Mouse (Mus musculus): ENCODE data around the gene Prr15. TPM values are rescaled to one million over a fixed set of nuclear protein-coding genes. Genes with fewer than 3 reads are reported as not detected.

Prr15 gene
- polyA plus RNA-seq, 1 experiment from 2014 or later, result 9.5 TPM

GRCm38 (mm10) chr6:54305777-54306176 is 19.9 kb upstream of the Prr15 start:
- ATAC-seq (ENCODE audit: insufficient read depth, low FRiP score, low read depth), result no peak
- Histone ChIP-seq H3K4me2 (no peak overlapping the region), H3K27me3 (replicated peaks) (no peaks in the 10 kb centered on the region)

GRCm38 (mm10) chr6:54313071-54313470 is 12.6 kb upstream of the Prr15 start:
- 76% methylated on average over 2 of the region's 2 CpGs for WGBS
- Histone ChIP-seq H3K4me3 (replicated peaks) (no peak overlapping the region), H3K4me2 (no peak overlapping the region), H3K4me1 (no peaks in the 10 kb centered on the region), H3K27me3 (replicated peaks) (no peaks in the 10 kb centered on the region), H3K9me3 (no peaks in the 10 kb centered on the region), H3K36me3 (no peaks in the 10 kb centered on the region), H3K27ac (no peak overlapping the region), H3K9ac (no peak overlapping the region)
- ATAC-seq (ENCODE audit: insufficient read depth, low FRiP score, low read depth), result no peak

More at GRCm38 (mm10) chr6:54305777-54306176, 19.9 kb upstream of the Prr15 start:
- Histone ChIP-seq H3K27ac (no peak overlapping the region), H3K36me3 (0 out of 2 replicates have a peak, but pooled peaks cover under 1% of the 10 kb centered on the region), H3K9me3 (no peaks in the 10 kb centered on the region), H3K4me3 (replicated peaks) (no peak overlapping the region), H3K9ac (no peak overlapping the region), H3K4me1 (no peaks in the 10 kb centered on the region)
- 62% methylated on average over 1 of the region's 1 CpGs for WGBS

GRCm38 (mm10) chr6:54318618-54319017 is 7.0 kb upstream of the Prr15 start:
- Histone ChIP-seq H3K27ac (no peak overlapping the region), H3K27me3 (replicated peaks) (no peaks in the 10 kb centered on the region), H3K9ac (no peak overlapping the region), H3K4me2 (no peak overlapping the region), H3K4me1 (no peaks in the 10 kb centered on the region), H3K36me3 (no peaks in the 10 kb centered on the region), H3K4me3 (replicated peaks) (no peak overlapping the region), H3K9me3 (no peaks in the 10 kb centered on the region)
- ATAC-seq (ENCODE audit: insufficient read depth, low FRiP score, low read depth), result no peak
- WGBS, result 86% methylated on average over 9 of the region's 9 CpGs

- ATAC-seq (ENCODE audit: insufficient read depth, low FRiP score, low read depth), result no peak
- no peaks in the 10 kb centered on the region for H3K27me3 ChIP-seq (replicated peaks)
- no peaks in the 10 kb centered on the region for H3K9me3 ChIP-seq
- no peaks in the 10 kb centered on the region for H3K4me1 ChIP-seq
- 72% methylated on average over 3 of the region's 3 CpGs for WGBS
- no peaks in the 10 kb centered on the region for H3K36me3 ChIP-seq
- no peak overlapping the region for H3K4me2 ChIP-seq
- no peak overlapping the region for H3K9ac ChIP-seq
- no peak overlapping the region for H3K27ac ChIP-seq
- no peak overlapping the region for H3K4me3 ChIP-seq (replicated peaks)
These were observed 6.4 kb upstream of the Prr15 start for GRCm38 (mm10) chr6:54319198-54319597.

- Histone ChIP-seq H3K4me2 (no peak overlapping the region), H3K27me3 (replicated peaks) (no peaks in the 10 kb centered on the region), H3K9ac (no peak overlapping the region), H3K4me1 (no peaks in the 10 kb centered on the region), H3K4me3 (replicated peaks) (no peak overlapping the region), H3K9me3 (no peaks in the 10 kb centered on the region), H3K36me3 (no peaks in the 10 kb centered on the region), H3K27ac (no peak overlapping the region)
- 75% methylated on average over 1 of the region's 1 CpGs for WGBS
- ATAC-seq (ENCODE audit: insufficient read depth, low FRiP score, low read depth), result no peak
These were observed 5.4 kb upstream of the Prr15 start for GRCm38 (mm10) chr6:54320236-54320635.

DNA sequence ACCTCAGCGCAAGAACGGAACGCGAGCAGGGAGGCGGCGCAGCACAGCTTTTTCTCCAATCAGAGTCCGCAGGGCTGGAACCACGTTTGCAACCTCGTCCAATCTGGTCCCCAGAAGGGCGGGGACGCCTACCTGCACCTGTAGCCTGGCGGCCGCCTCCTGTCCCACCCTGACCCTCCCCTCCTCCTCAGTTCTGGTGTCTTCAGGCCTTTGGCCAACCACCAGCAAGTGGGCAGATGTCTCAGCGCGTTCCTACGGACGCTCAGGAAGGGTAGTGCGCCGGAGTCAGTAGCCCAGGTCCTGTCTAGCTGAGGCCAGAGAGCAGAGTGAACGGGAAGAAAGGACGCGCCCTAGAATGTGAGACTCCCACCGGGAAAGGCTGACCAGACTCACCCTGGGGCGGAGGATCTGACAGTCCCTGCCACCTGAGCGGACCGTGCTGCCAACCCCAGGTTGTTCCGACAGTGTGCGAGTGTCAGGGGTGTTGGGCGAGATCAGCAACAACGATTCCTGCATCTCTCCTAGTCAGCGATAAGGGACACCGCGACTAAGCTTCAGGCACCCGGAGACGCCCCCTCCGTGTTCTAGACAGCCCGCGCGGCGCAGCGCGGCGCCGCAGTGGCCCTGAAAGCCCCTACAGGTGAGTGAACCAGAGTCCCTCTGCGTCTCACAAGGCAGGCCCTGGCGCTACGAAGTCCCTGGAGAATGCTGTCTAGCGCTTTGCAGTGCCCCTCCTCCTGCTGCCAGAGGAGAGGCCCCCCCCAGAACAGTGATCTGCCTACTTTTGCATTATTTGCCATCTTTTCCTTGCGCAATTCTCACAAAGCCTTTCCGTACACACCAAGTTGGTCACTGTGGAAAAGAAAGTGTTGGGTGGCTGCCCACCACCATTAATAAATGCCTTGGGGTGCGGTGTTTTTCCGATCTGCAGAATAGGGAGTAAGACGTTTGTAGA is 1.3 kb downstream of the Prr15 start:
- peak; percentile 87 for ATAC-seq (ENCODE audit: insufficient read depth, low FRiP score, low read depth)
- WGBS, result under 1% methylated on average over 53 of the region's 53 CpGs
- Histone ChIP-seq H3K27me3 (replicated peaks) (peaks cover 13% of the 10 kb centered on the region; the same call in 1 of the 2 replicates), H3K36me3 (no peaks in the 10 kb centered on the region), H3K4me3 (replicated peaks) (peak overlapping the region; percentile 54), H3K4me2 (peak overlapping the region; percentile 99), H3K27ac (peak overlapping the region; percentile 44), H3K4me1 (0 out of 2 replicates have a peak, but pooled peaks cover 18% of the 10 kb centered on the region), H3K9ac (peak overlapping the region; percentile 20; the same call in 1 of the 2 replicates), H3K9me3 (no peaks in the 10 kb centered on the region)

DNA sequence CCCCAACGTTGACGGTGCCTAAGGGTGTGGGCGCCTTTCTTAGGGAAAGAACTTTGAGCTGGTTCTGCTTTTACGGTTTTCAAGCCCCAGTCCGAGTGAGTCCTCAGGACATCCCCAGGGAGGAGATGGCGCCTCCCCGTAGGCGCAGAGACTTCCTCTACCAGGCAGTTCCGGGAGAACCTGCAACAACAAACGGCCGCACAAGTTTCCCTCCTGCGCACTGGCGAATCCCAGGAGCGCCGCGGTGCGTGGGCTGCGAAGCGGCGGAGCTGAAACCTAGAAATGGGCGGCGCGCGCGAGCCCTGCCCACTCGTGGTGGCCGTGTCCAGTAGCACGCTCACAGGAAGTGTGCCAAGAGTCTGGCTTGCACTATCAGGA is 2.0 kb downstream of the Prr15 start:
- no peaks in the 10 kb centered on the region for H3K9me3 ChIP-seq
- peak overlapping the region; percentile 99 for H3K4me2 ChIP-seq
- H3K36me3 ChIP-seq, result no peaks in the 10 kb centered on the region
- WGBS, result 1% methylated on average over 28 of the region's 28 CpGs
- H3K4me3 ChIP-seq (replicated peaks), result peak overlapping the region; percentile 54
- peak overlapping the region; percentile 44 for H3K27ac ChIP-seq
- peak overlapping the region; percentile 20; the same call in 1 of the 2 replicates for H3K9ac ChIP-seq
- 0 out of 2 replicates have a peak, but pooled peaks cover 18% of the 10 kb centered on the region for H3K4me1 ChIP-seq
- peaks cover 13% of the 10 kb centered on the region; the same call in 1 of the 2 replicates for H3K27me3 ChIP-seq (replicated peaks)
- ATAC-seq (ENCODE audit: insufficient read depth, low FRiP score, low read depth), result no peak

- no peak overlapping the region for H3K4me2 ChIP-seq
- no peak overlapping the region for H3K27ac ChIP-seq
These were observed 3.1 kb downstream of the Prr15 start for GRCm38 (mm10) chr6:54328783-54329182.

GRCm38 (mm10) chr6:54329598-54329997 is 4.0 kb downstream of the Prr15 start:
- no peak overlapping the region for H3K4me3 ChIP-seq (replicated peaks)
- no peaks in the 10 kb centered on the region for H3K36me3 ChIP-seq
- H3K27ac ChIP-seq, result 0 out of 2 replicates have a peak overlapping the region, but pooled peaks have one; percentile 2
- WGBS, result 76% methylated on average over 3 of the region's 3 CpGs
- H3K27me3 ChIP-seq (replicated peaks), result peaks cover 13% of the 10 kb centered on the region; the same call in 1 of the 2 replicates
- H3K4me2 ChIP-seq, result no peak overlapping the region
- 0 out of 2 replicates have a peak, but pooled peaks cover 18% of the 10 kb centered on the region for H3K4me1 ChIP-seq
- ATAC-seq (ENCODE audit: insufficient read depth, low FRiP score, low read depth), result no peak
- no peaks in the 10 kb centered on the region for H3K9me3 ChIP-seq
- no peak overlapping the region for H3K9ac ChIP-seq

More at GRCm38 (mm10) chr6:54328783-54329182, 3.1 kb downstream of the Prr15 start:
- no peak overlapping the region for H3K4me3 ChIP-seq (replicated peaks)
- H3K4me1 ChIP-seq, result 0 out of 2 replicates have a peak, but pooled peaks cover 18% of the 10 kb centered on the region
- H3K36me3 ChIP-seq, result no peaks in the 10 kb centered on the region
- H3K27me3 ChIP-seq (replicated peaks), result peaks cover 13% of the 10 kb centered on the region; the same call in 1 of the 2 replicates
- ATAC-seq (ENCODE audit: insufficient read depth, low FRiP score, low read depth), result no peak
- WGBS, result 89% methylated on average over 5 of the region's 5 CpGs
- no peak overlapping the region for H3K9ac ChIP-seq
- H3K9me3 ChIP-seq, result no peaks in the 10 kb centered on the region

DNA sequence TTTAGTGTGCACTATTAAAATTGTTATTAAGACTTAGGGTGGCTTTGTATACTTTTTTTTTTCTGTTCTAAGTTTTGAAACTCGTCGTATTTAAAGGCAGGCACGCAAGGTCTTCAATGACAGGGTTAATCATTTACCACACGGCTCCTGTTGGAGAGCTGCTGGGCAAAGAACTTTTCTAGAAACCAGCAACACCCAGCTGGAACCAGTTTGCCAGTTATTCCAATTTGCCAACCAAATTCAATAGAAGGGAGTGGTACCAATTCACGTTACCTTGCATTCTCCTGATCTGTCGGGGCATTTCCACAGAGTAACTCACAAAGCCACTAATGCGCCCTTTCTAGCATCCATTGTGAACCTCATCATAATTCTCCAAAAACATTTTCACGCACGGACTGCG is 4.5 kb downstream of the Prr15 start:
- Histone ChIP-seq H3K36me3 (no peaks in the 10 kb centered on the region), H3K9me3 (no peaks in the 10 kb centered on the region), H3K4me3 (replicated peaks) (no peak overlapping the region), H3K4me1 (0 out of 2 replicates have a peak, but pooled peaks cover 18% of the 10 kb centered on the region), H3K4me2 (no peak overlapping the region), H3K27me3 (replicated peaks) (peaks cover 13% of the 10 kb centered on the region; the same call in 1 of the 2 replicates), H3K9ac (no peak overlapping the region), H3K27ac (0 out of 2 replicates have a peak overlapping the region, but pooled peaks have one; percentile 2)
- 67% methylated on average over 10 of the region's 10 CpGs for WGBS
- ATAC-seq (ENCODE audit: insufficient read depth, low FRiP score, low read depth), result no peak

DNA sequence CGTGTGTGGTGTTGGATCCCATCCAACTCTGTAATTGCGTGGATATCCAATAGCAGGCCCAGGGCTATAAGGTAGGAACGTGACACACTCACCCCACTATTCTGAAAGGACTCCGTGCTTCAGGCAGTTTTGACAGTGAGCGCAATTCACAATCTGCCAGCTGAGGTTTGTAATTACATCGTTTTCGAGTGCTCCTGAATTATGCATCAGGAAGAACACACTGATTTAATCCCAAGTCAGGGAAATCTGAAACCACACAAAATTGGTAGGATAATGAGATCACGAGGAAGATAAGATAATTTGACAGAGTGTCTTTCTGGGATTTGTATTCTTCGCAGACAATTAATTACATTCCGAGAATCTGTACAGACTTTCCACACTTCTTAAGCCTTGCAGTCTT is 6.1 kb downstream of the Prr15 start:
- H3K4me2 ChIP-seq, result no peak overlapping the region
- no peak for ATAC-seq (ENCODE audit: insufficient read depth, low FRiP score, low read depth)
- H3K9me3 ChIP-seq, result no peaks in the 10 kb centered on the region
- 0 out of 2 replicates have a peak, but pooled peaks cover 6% of the 10 kb centered on the region for H3K27me3 ChIP-seq (replicated peaks)
- H3K4me1 ChIP-seq, result 0 out of 2 replicates have a peak, but pooled peaks cover 18% of the 10 kb centered on the region
- 49% methylated on average over 10 of the region's 10 CpGs for WGBS
- no peak overlapping the region for H3K27ac ChIP-seq
- no peaks in the 10 kb centered on the region for H3K36me3 ChIP-seq
- H3K4me3 ChIP-seq (replicated peaks), result no peak overlapping the region
- no peak overlapping the region for H3K9ac ChIP-seq

DNA sequence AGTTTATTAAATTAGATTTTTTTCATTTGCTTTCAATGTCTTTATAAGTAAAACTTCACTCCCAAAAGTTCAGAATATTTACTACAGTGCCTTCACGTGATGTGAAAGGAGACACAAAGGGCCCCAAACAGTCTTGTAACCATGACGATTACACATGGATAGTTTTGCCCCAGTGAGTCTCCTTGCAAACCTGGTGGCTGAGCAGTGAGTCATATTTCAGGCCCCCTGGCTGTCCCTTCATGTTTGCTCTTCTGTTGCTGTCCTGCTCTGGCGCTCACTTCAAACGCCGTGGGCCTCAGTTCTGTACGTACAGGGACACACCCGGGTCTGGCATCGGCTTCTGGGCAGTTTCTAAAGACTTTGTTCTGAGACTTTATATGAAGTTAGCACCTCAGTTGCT is 6.6 kb downstream of the Prr15 start:
- 50% methylated on average over 8 of the region's 8 CpGs for WGBS
- no peaks in the 10 kb centered on the region for H3K36me3 ChIP-seq
- H3K4me2 ChIP-seq, result peak overlapping the region; percentile 6; the same call in 1 of the 2 replicates
- no peak overlapping the region for H3K9ac ChIP-seq
- no peaks in the 10 kb centered on the region for H3K9me3 ChIP-seq
- H3K4me3 ChIP-seq (replicated peaks), result no peak overlapping the region
- H3K27me3 ChIP-seq (replicated peaks), result 0 out of 2 replicates have a peak, but pooled peaks cover 5% of the 10 kb centered on the region
- H3K4me1 ChIP-seq, result 0 out of 2 replicates have a peak, but pooled peaks cover 14% of the 10 kb centered on the region
- H3K27ac ChIP-seq, result no peak overlapping the region
- ATAC-seq (ENCODE audit: insufficient read depth, low FRiP score, low read depth), result no peak; the same call in 1 of the 2 replicates

Data from stomach, embryonic 15.5 days (tissue).